Mouse (Mus musculus) B cell, adult (primary cell): ENCODE data around the gene Tnfrsf1b. TPM values are rescaled to one million over a fixed set of nuclear protein-coding genes. Genes with fewer than 3 reads are reported as not detected.

Experiments
- total RNA-seq: library from RNA; stranded (reverse); gene quantifications from 4 replicates; pipeline ENCODE4 v1.2.4, GENCODE M21; 2023; ENCODE audit not compliant: inconsistent age

Tnfrsf1b gene
- total RNA-seq, result 21.2 to 23.7 TPM (median 21.7 TPM) in 4 replicates

DNA sequence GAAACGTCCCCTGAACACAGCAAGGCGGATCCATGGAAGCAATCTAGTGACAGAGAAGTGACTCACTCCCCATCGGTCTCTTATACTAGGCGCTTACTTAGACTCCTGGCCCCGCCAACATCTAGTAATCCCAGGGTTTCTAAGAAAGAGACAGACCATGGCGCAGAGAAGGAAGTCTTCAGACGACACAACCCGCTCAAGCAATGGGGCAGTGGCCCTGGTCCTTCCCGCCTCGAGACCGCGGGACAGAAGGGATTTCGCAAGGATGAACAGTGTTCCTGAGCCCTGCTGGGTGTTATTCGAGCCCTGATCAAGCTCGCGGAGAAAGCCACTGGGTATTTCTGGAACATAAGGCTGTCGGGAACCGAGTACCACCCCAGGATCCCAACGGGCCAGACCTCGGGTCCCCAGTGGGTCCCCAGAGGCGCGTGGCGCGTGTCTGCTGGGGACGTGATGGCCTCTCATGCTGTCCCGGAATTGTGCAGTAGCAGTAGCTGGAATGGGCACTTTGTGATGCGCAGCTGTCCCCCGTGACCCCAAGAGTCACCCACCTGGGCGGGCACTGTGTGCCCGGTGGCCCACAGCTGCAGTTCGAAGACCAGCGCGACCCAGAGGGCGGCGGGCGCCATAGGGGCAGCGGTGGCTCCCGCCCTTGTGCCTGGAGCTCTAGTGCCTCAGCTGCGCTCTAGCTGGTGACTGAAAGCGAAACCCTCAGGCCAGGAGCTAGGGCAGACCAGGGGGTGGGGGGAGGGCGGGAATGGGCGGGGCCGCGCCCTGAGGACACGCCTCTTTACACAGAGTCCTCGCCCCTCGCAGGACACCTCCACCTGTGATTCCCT lies at the start of gene Tnfrsf1b:
Tnfrsf1b (minus strand) TSS at position 698 of the 839 bp plus-strand sequence.

DNA sequence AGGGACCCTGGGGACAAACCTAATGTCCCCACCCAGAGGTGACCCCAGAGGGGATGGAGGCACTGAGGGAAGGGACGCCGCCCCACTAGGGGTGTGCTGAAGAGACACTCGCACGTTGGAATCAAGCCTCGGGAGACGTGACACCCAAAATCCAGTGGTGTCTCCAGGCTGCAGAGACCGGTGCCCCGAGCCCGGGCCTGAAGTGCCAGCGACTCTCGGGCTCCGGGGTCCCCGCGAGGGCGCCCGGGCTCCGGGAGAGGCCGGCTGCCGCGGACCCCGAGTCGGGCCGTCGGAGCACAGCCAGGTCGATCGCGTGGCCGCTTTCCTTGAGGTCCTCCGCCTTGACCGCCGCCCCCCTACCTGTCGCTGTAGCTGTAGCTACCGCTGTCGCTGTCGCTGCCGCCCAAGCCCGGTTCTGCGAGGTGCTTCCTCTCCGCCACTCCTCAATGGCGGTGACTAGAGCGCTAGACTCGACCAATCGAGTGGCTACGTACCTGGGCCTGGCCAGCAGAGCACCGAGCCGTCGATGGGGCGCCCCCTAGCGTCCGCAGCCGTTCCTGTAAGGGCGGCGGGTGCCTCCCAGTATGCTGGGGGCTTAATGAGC lies 52.0 kb downstream of the Tnfrsf1b start, which contains the start of gene Vps13d:
Vps13d (minus strand) TSS at position 447 of the 604 bp plus-strand sequence.

Other genes with a start within 250 kb of the Tnfrsf1b start
- gene Vps13d, start 51.9 kb downstream of the Tnfrsf1b start, total RNA-seq, result 59.8 to 69.8 TPM (median 62.5 TPM) in 4 replicates
- 0.15 to 0.42 TPM (median 0.29 TPM) in 3 of 4 replicates, not detected in the other for gene Tnfrsf8, start 68.3 kb upstream of the Tnfrsf1b start, total RNA-seq